Mouse (Mus musculus): ENCODE data around the gene Nop16. TPM values are rescaled to one million over a fixed set of nuclear protein-coding genes. Genes with fewer than 3 reads are reported as not detected.
A peak's percentile ranks its signal among the peaks of the same experiment; 100 is the strongest.

Nop16 gene
- polyA plus RNA-seq, 1 experiment: 51.1 TPM

- Histone ChIP-seq H3K27me3 (ENCODE audit: control insufficient read depth, insufficient read depth, insufficient read length) (no peaks in the 10 kb centered on the region), H3K79me2 (ENCODE audit: control insufficient read depth, insufficient read depth) (peaks cover 30% of the 10 kb centered on the region), H3ac (ENCODE audit: control insufficient read depth, insufficient read length) (peak overlapping the region; percentile 53), H3K4me3 (peak overlapping the region; percentile 69), H3K36me3 (ENCODE audit: control insufficient read depth, insufficient read depth) (peaks cover 6% of the 10 kb centered on the region), H3K4me2 (ENCODE audit: low read depth) (peak overlapping the region; percentile 74)
- TF ChIP-seq E2F4 (IDR thresholded peaks at IDR 0.05; ENCODE audit: insufficient read depth): no peak
- TF ChIP-seq POLR2AphosphoS2 (IDR thresholded peaks at IDR 0.05; ENCODE audit: insufficient read length, low read depth): no peak
- no peak for TF ChIP-seq TCF3 (IDR thresholded peaks at IDR 0.05; ENCODE audit: insufficient read length, low read depth)
- no peak for TF ChIP-seq MAX (IDR thresholded peaks at IDR 0.05; ENCODE audit: low read depth)
- TF ChIP-seq REST (IDR thresholded peaks at IDR 0.05; ENCODE audit: insufficient read depth, insufficient read length): no peak
- no peak for TF ChIP-seq MYOG (IDR thresholded peaks at IDR 0.05; ENCODE audit: control insufficient read depth in 1 of 3, insufficient read depth in 1 of 3, insufficient read length in 2 of 3, low read depth in 2 of 3)
- TF ChIP-seq TCF12 (IDR thresholded peaks at IDR 0.05; ENCODE audit: insufficient read depth, poor library complexity, severe bottlenecking): no peak
- TF ChIP-seq CEBPB (IDR thresholded peaks at IDR 0.05; ENCODE audit: insufficient read depth, poor library complexity, severe bottlenecking): no peak
- no peak for TF ChIP-seq SRF (IDR thresholded peaks at IDR 0.05; ENCODE audit: control insufficient read depth, insufficient read length, low read depth)
- TF ChIP-seq USF1 (IDR thresholded peaks at IDR 0.05; ENCODE audit: low read depth): no peak
- no peak for TF ChIP-seq POLR2A (IDR thresholded peaks at IDR 0.05; ENCODE audit: insufficient read length, low read depth)
- no peak for TF ChIP-seq MYOD1 (IDR thresholded peaks at IDR 0.05; ENCODE audit: control insufficient read depth in 1 of 3, insufficient read length in 2 of 3, low read depth in 2 of 3)
Measured at GRCm38 (mm10) chr13:54564232-54565200, 25.4 kb downstream of the Nop16 start.

- Histone ChIP-seq H3K4me2 (ENCODE audit: low read depth) (peak overlapping the region; percentile 51), H3ac (ENCODE audit: control insufficient read depth, insufficient read length) (no peak overlapping the region), H3K4me3 (no peak overlapping the region), H3K36me3 (ENCODE audit: control insufficient read depth, insufficient read depth) (peaks cover 14% of the 10 kb centered on the region), H3K79me2 (ENCODE audit: control insufficient read depth, insufficient read depth) (peaks cover 35% of the 10 kb centered on the region), H3K27me3 (ENCODE audit: control insufficient read depth, insufficient read depth, insufficient read length) (no peaks in the 10 kb centered on the region)
- TF ChIP-seq USF1 (IDR thresholded peaks at IDR 0.05; ENCODE audit: low read depth) (no peak), MYOG (IDR thresholded peaks at IDR 0.05; ENCODE audit: control insufficient read depth in 1 of 3, insufficient read depth in 1 of 3, insufficient read length in 2 of 3, low read depth in 2 of 3) (peak; percentile 99 to 100 (median 99)), MYOD1 (IDR thresholded peaks at IDR 0.05; ENCODE audit: control insufficient read depth in 1 of 3, insufficient read length in 2 of 3, low read depth in 2 of 3) (peak; percentile 87 to 99 (median 99)), TCF3 (IDR thresholded peaks at IDR 0.05; ENCODE audit: insufficient read length, low read depth) (peak; percentile 98), POLR2AphosphoS2 (IDR thresholded peaks at IDR 0.05; ENCODE audit: insufficient read length, low read depth) (no peak), TCF12 (IDR thresholded peaks at IDR 0.05; ENCODE audit: insufficient read depth, poor library complexity, severe bottlenecking) (peak; percentile 84), SRF (IDR thresholded peaks at IDR 0.05; ENCODE audit: control insufficient read depth, insufficient read length, low read depth) (peak; percentile 7), MAX (IDR thresholded peaks at IDR 0.05; ENCODE audit: low read depth) (no peak), CEBPB (IDR thresholded peaks at IDR 0.05; ENCODE audit: insufficient read depth, poor library complexity, severe bottlenecking) (no peak), POLR2A (IDR thresholded peaks at IDR 0.05; ENCODE audit: insufficient read length, low read depth) (no peak), REST (IDR thresholded peaks at IDR 0.05; ENCODE audit: insufficient read depth, insufficient read length) (no peak), E2F4 (IDR thresholded peaks at IDR 0.05; ENCODE audit: insufficient read depth) (no peak)
Measured at GRCm38 (mm10) chr13:54562562-54562961, 27.3 kb downstream of the Nop16 start.

GRCm38 (mm10) chr13:54560608-54561007, 29.3 kb downstream of the Nop16 start:
- no peak overlapping the region for H3K4me2 ChIP-seq (ENCODE audit: low read depth)
- H3K36me3 ChIP-seq (ENCODE audit: control insufficient read depth, insufficient read depth): peaks cover 18% of the 10 kb centered on the region

DNA sequence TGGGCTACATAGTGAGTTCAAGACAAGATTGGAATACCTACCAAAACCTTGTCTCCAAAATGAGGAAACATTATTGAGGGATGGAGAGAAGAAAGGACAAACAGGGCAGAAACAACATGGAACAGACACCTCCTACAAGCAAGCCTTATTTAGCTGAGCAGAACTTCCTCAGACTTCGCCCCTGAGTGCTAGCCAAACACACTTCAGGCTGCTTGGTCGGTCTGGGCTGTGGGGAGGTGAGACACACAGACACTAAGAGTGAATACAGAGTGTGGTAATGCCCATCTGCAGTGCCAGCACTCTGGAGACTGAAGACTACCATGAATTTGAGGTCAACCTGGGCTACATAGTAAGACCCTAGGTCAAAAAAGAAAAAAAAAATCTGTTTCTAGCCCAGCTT, 30.2 kb downstream of the Nop16 start:
- Histone ChIP-seq H3K36me3 (ENCODE audit: control insufficient read depth, insufficient read depth) (peaks cover 18% of the 10 kb centered on the region), H3K4me2 (ENCODE audit: low read depth) (no peak overlapping the region), H3K4me3 (no peak overlapping the region), H3K27me3 (ENCODE audit: control insufficient read depth, insufficient read depth, insufficient read length) (no peaks in the 10 kb centered on the region), H3K79me2 (ENCODE audit: control insufficient read depth, insufficient read depth) (peaks cover 32% of the 10 kb centered on the region), H3ac (ENCODE audit: control insufficient read depth, insufficient read length) (no peak overlapping the region)
- TF ChIP-seq POLR2A (IDR thresholded peaks at IDR 0.05; ENCODE audit: insufficient read length, low read depth) (no peak), CEBPB (IDR thresholded peaks at IDR 0.05; ENCODE audit: insufficient read depth, poor library complexity, severe bottlenecking) (no peak), MYOG (IDR thresholded peaks at IDR 0.05; ENCODE audit: control insufficient read depth in 1 of 3, insufficient read depth in 1 of 3, insufficient read length in 2 of 3, low read depth in 2 of 3) (no peak), SRF (IDR thresholded peaks at IDR 0.05; ENCODE audit: control insufficient read depth, insufficient read length, low read depth) (no peak)

More at GRCm38 (mm10) chr13:54560608-54561007, 29.3 kb downstream of the Nop16 start:
- H3K4me3 ChIP-seq: no peak overlapping the region
- no peak overlapping the region for H3ac ChIP-seq (ENCODE audit: control insufficient read depth, insufficient read length)
- TF ChIP-seq TCF3 (IDR thresholded peaks at IDR 0.05; ENCODE audit: insufficient read length, low read depth) (no peak), MYOD1 (IDR thresholded peaks at IDR 0.05; ENCODE audit: control insufficient read depth in 1 of 3, insufficient read length in 2 of 3, low read depth in 2 of 3) (no peak), POLR2A (IDR thresholded peaks at IDR 0.05; ENCODE audit: insufficient read length, low read depth) (no peak), TCF12 (IDR thresholded peaks at IDR 0.05; ENCODE audit: insufficient read depth, poor library complexity, severe bottlenecking) (no peak)
- H3K27me3 ChIP-seq (ENCODE audit: control insufficient read depth, insufficient read depth, insufficient read length): no peaks in the 10 kb centered on the region
- H3K79me2 ChIP-seq (ENCODE audit: control insufficient read depth, insufficient read depth): peaks cover 35% of the 10 kb centered on the region

Measured in myocyte (in vitro differentiated cells).